Mouse (Mus musculus) liver, embryonic 12.5 days (tissue): ENCODE data around the gene Mgat5. TPM values are rescaled to one million over a fixed set of nuclear protein-coding genes. Genes with fewer than 3 reads are reported as not detected.

ENCODE experiments used
- ATAC-seq: fragments of 200-750 bp; cut with Nextera tagmentation; 2 replicates; pipeline ENCODE4 v1.8.0; 2017; ENCODE audit warnings: moderate number of reproducible peaks, mild to moderate bottlenecking, moderate library complexity
- H3K27ac ChIP-seq: fragments of 300-500 bp; sonication (generic); 2 replicates; pipeline ENCODE4 v1.5.1; 2016; ENCODE audit warnings: mild to moderate bottlenecking
- H3K27me3 ChIP-seq: fragments of 300-500 bp; sonication (generic); replicated peaks from 2 replicates; pipeline ENCODE4 v1.6.1; 2016; ENCODE audit warnings: mild to moderate bottlenecking, moderate library complexity
- H3K36me3 ChIP-seq: fragments of 300-500 bp; sonication (generic); 2 replicates; pipeline ENCODE4 v1.6.1; 2016; ENCODE audit warnings: mild to moderate bottlenecking, moderate library complexity
- H3K4me1 ChIP-seq: fragments of 300-500 bp; sonication (generic); 2 replicates; pipeline ENCODE4 v1.6.1; 2016
- H3K4me2 ChIP-seq: fragments of 300-500 bp; sonication (generic); 2 replicates; pipeline ENCODE4 v1.6.1; 2016; ENCODE audit warnings: mild to moderate bottlenecking, moderate library complexity
- H3K4me3 ChIP-seq: fragments of 300-500 bp; sonication (generic); 2 replicates; pipeline ENCODE4 v1.5.1; 2016; ENCODE audit warnings: mild to moderate bottlenecking, moderate library complexity
- H3K9ac ChIP-seq: fragments of 300-500 bp; sonication (generic); 2 replicates; pipeline ENCODE4 v1.6.1; 2016; ENCODE audit warnings: mild to moderate bottlenecking, moderate library complexity
- H3K9me3 ChIP-seq: fragments of 300-500 bp; sonication (generic); replicated peaks from 2 replicates; pipeline ENCODE4 v1.6.1; 2016; ENCODE audit warnings: mild to moderate bottlenecking, moderate library complexity
- WGBS: fragments of 180-500 bp; shearing (Covaris S2); methylation state at CpG from one replicate; pipeline ENCODE4 v1.1.7; 2016; ENCODE audit not compliant: insufficient replicate concordance; 5-methylcytosine and 5-hydroxymethylcytosine counted together
- polyA plus RNA-seq: library from polyadenylated mRNA; unstranded; fragments of >200 nt; fragmentation: Nextera tagmentation; extraction: Ambion mirVana; gene quantifications from 2 replicates; pipeline ENCODE4 v1.2.1, GENCODE M21; 2016

Gene Mgat5
- polyA plus RNA-seq, 1 experiment from 2014 or later = 1.3 TPM

DNA sequence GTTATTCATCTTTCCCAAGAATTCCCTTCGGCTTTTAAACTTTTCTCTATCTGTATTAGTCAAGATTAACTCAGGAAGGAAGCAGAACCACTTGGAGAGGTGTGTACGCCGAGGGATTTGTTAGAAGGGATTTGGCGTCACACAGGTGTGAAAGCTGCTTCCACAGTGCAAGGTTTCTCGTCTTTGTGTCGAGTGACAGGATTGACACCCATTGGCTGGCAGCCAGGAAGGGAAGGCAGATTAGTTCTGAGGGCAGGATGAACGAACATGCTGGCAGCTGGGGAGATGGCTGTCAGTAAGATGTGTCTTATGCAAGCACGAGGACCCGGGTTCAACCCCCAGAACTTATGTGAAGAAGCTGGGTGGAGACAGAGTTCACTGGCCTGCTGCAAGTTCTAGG is 148.6 kb downstream of the Mgat5 start:
- H3K4me3 ChIP-seq = no peak overlapping the region
- no peak overlapping the region for H3K9ac ChIP-seq
- no peaks in the 10 kb centered on the region for H3K9me3 ChIP-seq
- no peak for ATAC-seq
- no peaks in the 10 kb centered on the region for H3K27me3 ChIP-seq
- H3K36me3 ChIP-seq = no peaks in the 10 kb centered on the region
- H3K4me2 ChIP-seq = no peak overlapping the region
- 68% methylated on average over 9 of the region's 9 CpGs for WGBS
- H3K4me1 ChIP-seq = peaks cover 13% of the 10 kb centered on the region
- H3K27ac ChIP-seq = no peak overlapping the region

DNA sequence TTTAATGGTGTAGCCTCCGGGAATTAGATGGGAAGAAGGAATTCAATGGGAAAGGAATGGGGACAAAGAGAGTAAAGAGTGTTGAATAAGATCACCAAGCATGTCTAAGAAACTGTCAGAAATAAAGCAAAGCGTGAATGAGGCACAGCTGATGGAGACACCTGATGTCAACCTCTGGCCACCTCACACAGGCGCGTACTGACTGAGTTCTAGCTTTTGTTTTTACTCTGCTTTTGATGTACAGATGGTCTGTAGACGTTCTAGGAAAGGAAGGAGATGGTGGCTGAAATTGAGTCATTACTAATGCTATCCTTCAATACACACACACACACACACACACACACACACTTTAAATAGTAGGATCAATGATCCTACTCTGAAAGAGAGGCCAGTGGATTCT is 149.3 kb downstream of the Mgat5 start:
- no peaks in the 10 kb centered on the region for H3K9me3 ChIP-seq
- peaks cover 6% of the 10 kb centered on the region; the same call in 1 of the 2 replicates for H3K4me1 ChIP-seq
- H3K4me2 ChIP-seq = no peak overlapping the region
- 72% methylated on average over 5 of the region's 5 CpGs for WGBS
- ATAC-seq = no peak
- no peaks in the 10 kb centered on the region for H3K36me3 ChIP-seq
- H3K27me3 ChIP-seq = no peaks in the 10 kb centered on the region
- no peak overlapping the region for H3K4me3 ChIP-seq
- no peak overlapping the region for H3K27ac ChIP-seq
- no peak overlapping the region for H3K9ac ChIP-seq

DNA sequence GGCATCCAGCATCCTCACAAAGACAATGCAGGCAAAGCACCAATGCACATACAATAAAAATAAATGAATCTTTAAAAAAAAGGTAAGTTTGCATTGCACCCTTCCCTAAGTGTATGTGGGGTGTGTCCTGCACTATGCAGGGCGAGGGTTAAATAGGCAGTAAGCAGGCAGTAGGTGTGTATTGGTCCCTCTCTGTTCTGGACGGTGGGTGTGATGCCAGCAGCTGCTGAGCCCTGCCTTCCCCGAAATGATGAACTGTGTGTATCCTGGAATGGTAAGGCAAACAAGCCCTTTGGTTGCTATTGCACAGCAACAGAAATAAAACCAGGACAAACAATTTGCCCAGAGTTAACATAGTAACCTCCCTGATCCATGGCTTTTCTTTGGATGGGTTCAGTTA is 150.2 kb downstream of the Mgat5 start:
- Histone ChIP-seq H3K4me1 (peaks cover 5% of the 10 kb centered on the region; the same call in 1 of the 2 replicates), H3K27ac (no peak overlapping the region), H3K27me3 (no peaks in the 10 kb centered on the region), H3K4me3 (no peak overlapping the region), H3K9ac (no peak overlapping the region), H3K36me3 (no peaks in the 10 kb centered on the region), H3K9me3 (no peaks in the 10 kb centered on the region), H3K4me2 (no peak overlapping the region)
- 67% methylated on average over 3 of the region's 3 CpGs for WGBS
- ATAC-seq = no peak

DNA sequence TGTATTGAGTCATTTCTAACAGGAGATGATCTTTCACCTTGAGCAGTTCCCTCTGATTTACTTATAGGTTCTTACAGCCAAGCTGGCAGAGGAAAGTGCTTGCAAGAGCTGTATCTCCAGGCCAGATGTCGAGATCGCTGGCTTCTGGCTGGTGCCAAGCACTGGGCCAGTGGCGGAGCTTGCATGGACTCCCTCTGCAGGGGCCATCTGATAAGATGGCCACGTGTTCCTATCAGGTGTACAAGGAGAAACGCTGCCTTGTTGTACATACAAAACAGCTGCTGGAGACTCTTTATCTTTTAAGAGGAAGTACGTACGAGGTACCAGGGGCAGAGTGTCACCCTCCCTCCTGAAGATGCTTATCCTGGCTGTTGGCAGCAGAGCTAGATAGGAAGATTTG is 158.8 kb downstream of the Mgat5 start:
- H3K27ac ChIP-seq = no peak overlapping the region
- no peak overlapping the region for H3K4me3 ChIP-seq
- no peaks in the 10 kb centered on the region for H3K27me3 ChIP-seq
- no peaks in the 10 kb centered on the region; the same call in 1 of the 2 replicates for H3K36me3 ChIP-seq
- H3K9me3 ChIP-seq = no peaks in the 10 kb centered on the region
- ATAC-seq = peak; percentile 58; the same call in 1 of the 2 replicates
- peaks cover 6% of the 10 kb centered on the region for H3K4me1 ChIP-seq
- 40% methylated on average over 7 of the region's 7 CpGs for WGBS
- H3K4me2 ChIP-seq = no peak overlapping the region
- H3K9ac ChIP-seq = no peak overlapping the region

DNA sequence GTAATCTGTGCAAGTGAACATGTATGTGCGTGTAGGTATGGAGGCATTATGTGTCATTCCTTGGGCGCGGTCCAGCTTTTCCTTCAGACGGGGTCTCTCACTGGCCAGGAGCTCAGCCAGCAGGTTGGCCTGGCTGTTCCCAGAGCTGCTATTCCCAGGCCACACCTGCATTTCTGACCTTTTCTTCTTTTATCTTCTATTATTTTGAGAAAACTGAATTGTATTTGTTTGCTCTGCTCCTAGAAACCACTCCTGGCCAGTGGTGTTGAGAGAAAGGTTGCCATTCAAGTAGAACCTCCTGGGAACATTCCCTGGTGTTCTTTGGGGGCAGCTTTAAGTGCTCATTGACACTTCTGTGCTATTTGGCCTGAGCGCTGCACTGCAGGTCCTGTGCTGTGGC is 160.9 kb downstream of the Mgat5 start:
- no peak overlapping the region for H3K4me2 ChIP-seq
- no peak for ATAC-seq
- no peaks in the 10 kb centered on the region for H3K27me3 ChIP-seq
- peaks cover 13% of the 10 kb centered on the region for H3K4me1 ChIP-seq
- H3K9me3 ChIP-seq = no peaks in the 10 kb centered on the region
- no peak overlapping the region for H3K9ac ChIP-seq
- H3K27ac ChIP-seq = no peak overlapping the region
- WGBS = 92% methylated on average over 5 of the region's 5 CpGs
- H3K36me3 ChIP-seq = peaks cover 2% of the 10 kb centered on the region; the same call in 1 of the 2 replicates
- no peak overlapping the region for H3K4me3 ChIP-seq

DNA sequence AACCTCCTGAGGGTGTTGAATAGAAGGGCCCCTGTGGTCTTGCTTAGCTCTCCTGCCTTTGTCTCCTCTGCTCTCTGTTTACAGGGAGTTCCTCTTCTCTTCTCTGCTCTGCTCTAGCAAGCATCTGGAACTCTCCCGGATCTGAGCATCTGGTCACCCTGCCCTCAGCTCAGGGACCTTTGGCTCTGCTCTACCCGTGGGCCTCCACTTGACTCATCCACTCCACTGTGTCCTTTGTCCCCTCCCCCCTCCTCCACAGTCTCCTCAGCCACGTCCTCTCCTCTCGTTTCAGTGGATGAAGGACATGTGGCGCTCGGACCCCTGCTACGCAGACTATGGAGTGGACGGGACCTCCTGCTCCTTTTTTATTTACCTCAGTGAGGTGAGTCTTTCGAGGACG is 161.3 kb downstream of the Mgat5 start:
- H3K4me3 ChIP-seq = no peak overlapping the region
- H3K4me2 ChIP-seq = no peak overlapping the region
- WGBS = 77% methylated on average over 10 of the region's 10 CpGs
- peaks cover 2% of the 10 kb centered on the region; the same call in 1 of the 2 replicates for H3K36me3 ChIP-seq
- H3K27me3 ChIP-seq = no peaks in the 10 kb centered on the region
- no peak overlapping the region for H3K27ac ChIP-seq
- peaks cover 13% of the 10 kb centered on the region for H3K4me1 ChIP-seq
- ATAC-seq = no peak
- no peaks in the 10 kb centered on the region for H3K9me3 ChIP-seq
- H3K9ac ChIP-seq = no peak overlapping the region

DNA sequence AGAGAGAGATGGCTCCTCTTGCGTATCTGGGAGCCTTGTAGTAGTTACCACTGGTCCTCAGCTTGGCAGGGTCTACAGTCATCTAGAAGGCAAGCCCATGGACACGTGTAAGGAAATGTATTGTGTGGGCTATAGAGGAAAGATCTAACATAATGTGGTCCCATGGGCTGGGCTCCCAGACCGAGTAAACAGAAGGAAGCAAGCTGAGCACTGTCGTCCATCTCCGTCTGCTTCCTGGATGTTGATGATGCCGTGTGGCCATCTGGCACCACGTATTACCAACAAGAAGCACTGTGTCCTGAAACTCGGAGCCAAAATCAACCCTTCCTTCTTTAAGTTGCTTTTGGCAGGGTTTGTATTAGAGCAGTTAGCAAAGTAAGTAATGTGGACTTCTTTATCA is 163.7 kb downstream of the Mgat5 start:
- H3K9ac ChIP-seq = no peak overlapping the region
- no peak for ATAC-seq
- no peak overlapping the region for H3K4me2 ChIP-seq
- H3K27ac ChIP-seq = no peak overlapping the region
- no peaks in the 10 kb centered on the region for H3K27me3 ChIP-seq
- H3K9me3 ChIP-seq = no peaks in the 10 kb centered on the region
- no peak overlapping the region for H3K4me3 ChIP-seq
- H3K4me1 ChIP-seq = peaks cover 11% of the 10 kb centered on the region
- H3K36me3 ChIP-seq = peaks cover 2% of the 10 kb centered on the region; the same call in 1 of the 2 replicates
- WGBS = 70% methylated on average over 8 of the region's 8 CpGs

DNA sequence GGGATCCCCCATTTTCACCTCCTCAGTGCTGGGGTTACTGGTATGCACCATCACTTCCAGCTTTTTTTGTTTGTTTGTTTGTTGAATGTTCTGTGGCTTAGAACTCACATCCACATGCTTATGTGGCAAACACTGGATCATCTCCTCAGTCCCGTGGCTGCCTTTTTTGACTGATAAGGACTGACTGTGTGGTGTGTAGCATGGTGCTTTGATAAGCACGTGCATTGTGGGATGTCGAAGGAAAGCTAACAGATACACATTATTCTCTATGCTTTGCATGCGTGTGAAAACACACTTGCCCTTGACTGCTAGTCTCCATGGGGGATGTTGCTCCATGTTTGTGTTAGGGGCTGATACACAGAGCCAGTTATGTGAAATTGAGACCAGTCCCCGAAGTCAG is 164.7 kb downstream of the Mgat5 start:
- peaks cover 2% of the 10 kb centered on the region; the same call in 1 of the 2 replicates for H3K36me3 ChIP-seq
- no peaks in the 10 kb centered on the region for H3K27me3 ChIP-seq
- WGBS = 40% methylated on average over 5 of the region's 5 CpGs
- H3K4me3 ChIP-seq = no peak overlapping the region
- H3K9me3 ChIP-seq = no peaks in the 10 kb centered on the region
- H3K4me2 ChIP-seq = no peak overlapping the region
- ATAC-seq = no peak
- peaks cover 7% of the 10 kb centered on the region; the same call in 1 of the 2 replicates for H3K4me1 ChIP-seq
- no peak overlapping the region for H3K9ac ChIP-seq
- no peak overlapping the region for H3K27ac ChIP-seq

DNA sequence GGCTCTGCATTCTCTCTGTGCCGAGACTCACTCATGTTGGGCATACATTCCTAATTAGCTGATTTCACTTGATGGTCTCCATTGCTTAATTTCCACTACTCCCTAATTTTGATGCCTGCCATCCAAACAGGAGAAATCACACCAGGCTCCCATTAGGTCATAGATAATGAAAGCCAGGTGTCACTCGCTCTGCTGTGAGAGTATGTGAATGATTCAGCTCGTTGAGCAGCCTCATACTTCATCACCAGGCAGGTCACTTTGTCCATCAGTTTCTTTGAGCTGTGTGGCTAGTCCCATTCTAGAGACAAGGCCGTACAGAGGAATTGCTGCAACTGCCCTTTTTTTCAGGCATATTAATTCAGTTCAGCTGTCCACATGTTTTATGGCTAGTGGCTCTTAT is 167.3 kb downstream of the Mgat5 start:
- 67% methylated on average over 4 of the region's 4 CpGs for WGBS
- Histone ChIP-seq H3K4me3 (no peak overlapping the region), H3K9ac (no peak overlapping the region)

DNA sequence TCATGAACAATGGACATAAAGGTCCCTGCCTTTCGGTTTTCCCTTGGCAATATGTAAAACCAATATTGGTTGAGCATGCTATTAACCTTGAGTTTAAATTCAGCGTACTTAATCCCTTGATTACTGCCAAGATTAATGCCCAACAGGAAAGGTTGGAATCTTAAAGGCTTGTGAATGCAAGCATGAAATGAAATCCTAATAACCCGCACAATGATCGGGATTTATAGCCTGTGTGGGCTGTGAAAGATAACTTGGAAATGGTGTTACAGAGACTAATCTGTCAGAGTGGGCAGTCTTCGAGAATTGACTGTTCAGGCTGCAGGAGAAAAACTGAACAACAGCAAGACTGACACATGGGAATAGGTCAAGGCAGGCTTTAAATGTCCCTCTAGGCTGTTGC is 168.7 kb downstream of the Mgat5 start:
- H3K27me3 ChIP-seq = no peaks in the 10 kb centered on the region
- WGBS = 80% methylated on average over 5 of the region's 5 CpGs
- no peaks in the 10 kb centered on the region for H3K9me3 ChIP-seq
- H3K4me3 ChIP-seq = no peak overlapping the region
- peaks cover 7% of the 10 kb centered on the region; the same call in 1 of the 2 replicates for H3K4me1 ChIP-seq
- H3K36me3 ChIP-seq = 0 out of 2 replicates have a peak, but pooled peaks cover 2% of the 10 kb centered on the region
- no peak overlapping the region for H3K4me2 ChIP-seq
- no peak overlapping the region for H3K9ac ChIP-seq
- no peak overlapping the region for H3K27ac ChIP-seq
- ATAC-seq = no peak

More for the DNA sequence above, 167.3 kb downstream of the Mgat5 start:
- Histone ChIP-seq H3K27me3 (no peaks in the 10 kb centered on the region), H3K4me2 (no peak overlapping the region), H3K4me1 (peaks cover 7% of the 10 kb centered on the region; the same call in 1 of the 2 replicates), H3K27ac (no peak overlapping the region), H3K9me3 (no peaks in the 10 kb centered on the region), H3K36me3 (peaks cover 2% of the 10 kb centered on the region; the same call in 1 of the 2 replicates)
- no peak for ATAC-seq

DNA sequence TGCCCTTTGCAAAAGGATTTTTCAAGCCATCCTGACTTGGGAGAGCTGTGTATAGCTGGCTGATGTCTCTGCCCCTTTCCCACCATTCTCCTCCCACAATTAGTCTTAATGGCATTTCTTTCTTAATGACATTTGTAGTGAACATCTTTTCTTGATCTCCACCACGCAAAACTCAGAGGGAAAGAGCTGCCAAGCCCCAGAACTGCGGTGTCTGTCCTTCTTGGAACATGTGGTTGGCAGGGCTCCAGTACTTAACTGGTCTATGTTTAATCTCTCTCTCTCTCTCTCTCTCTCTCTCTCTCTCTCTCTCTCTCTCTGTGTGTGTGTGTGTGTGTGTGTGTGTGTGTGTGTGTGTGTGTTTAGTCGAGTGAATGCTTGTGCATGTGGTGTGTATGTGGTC is 169.3 kb downstream of the Mgat5 start:
- WGBS = 84% methylated on average over 3 of the region's 3 CpGs
- Histone ChIP-seq H3K27ac (no peak overlapping the region), H3K4me2 (no peak overlapping the region), H3K4me1 (peaks cover 6% of the 10 kb centered on the region; the same call in 1 of the 2 replicates), H3K4me3 (no peak overlapping the region), H3K9me3 (no peaks in the 10 kb centered on the region), H3K27me3 (no peaks in the 10 kb centered on the region), H3K36me3 (0 out of 2 replicates have a peak, but pooled peaks cover 2% of the 10 kb centered on the region), H3K9ac (no peak overlapping the region)
- no peak for ATAC-seq

DNA sequence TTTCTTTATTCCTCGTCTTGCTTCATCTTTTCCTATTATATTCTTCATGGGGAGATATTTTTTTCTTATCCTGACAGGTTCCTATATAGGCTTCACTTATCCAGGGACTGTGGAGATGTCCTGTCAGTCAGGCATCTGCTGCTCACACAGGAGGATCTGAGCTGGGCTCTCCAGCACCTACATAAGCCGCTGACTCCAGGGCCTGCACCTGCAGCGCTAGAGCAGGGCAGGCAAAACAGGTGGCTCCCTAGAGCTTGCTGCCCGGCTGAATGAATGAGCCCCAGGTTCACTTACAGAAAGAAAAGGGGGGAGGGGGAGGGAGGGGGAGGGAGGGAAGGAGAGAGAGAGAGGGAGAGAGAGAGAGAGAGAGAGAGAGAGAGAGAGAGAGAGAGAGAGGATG is 175.3 kb downstream of the Mgat5 start:
- Histone ChIP-seq H3K9me3 (no peaks in the 10 kb centered on the region), H3K4me1 (no peaks in the 10 kb centered on the region), H3K4me3 (no peak overlapping the region), H3K27me3 (no peaks in the 10 kb centered on the region), H3K36me3 (peaks cover 7% of the 10 kb centered on the region; the same call in 1 of the 2 replicates), H3K4me2 (no peak overlapping the region), H3K27ac (no peak overlapping the region), H3K9ac (no peak overlapping the region)
- WGBS = 52% methylated on average over 4 of the region's 4 CpGs
- ATAC-seq = no peak
